ENCODE assay signal across 8 mouse cellular contexts in genomic region chr1:36512089-36512965, GRCm38 (mm10). TPM values are rescaled to one million over a fixed set of nuclear protein-coding genes. Genes with fewer than 3 reads are reported as not detected.
DNase-seq lines count a peak whose midpoint lies in the region; ATAC-seq lines count a peak whose summit lies in the region.

No protein-coding gene starts in this region.

- DNase-seq in left cerebral cortex, adult 18-20 months (ENCODE audit: low spot score in 2 of 2), result peak; percentile 31 to 69
- no peak for DNase-seq in left cerebral cortex, adult 11 months (ENCODE audit: low spot score)
- peak; percentile 60 for DNase-seq in cerebellum, adult 11 months
- peak; percentile 33 for DNase-seq in forelimb bud, embryonic 11.5 days (ENCODE audit: low read depth, low spot score)
- DNase-seq in liver, embryonic 11.5 days (ENCODE audit: low spot score), result peak; percentile 58
- peak; percentile 63 for DNase-seq in neural tube, embryonic 11.5 days (ENCODE audit: low spot score)
- DNase-seq in thymus, adult 18-20 months, result peak; percentile 47 to 49

- H3K36me3 ChIP-seq in liver, embryonic 11.5 days (ENCODE audit: control insufficient read depth, insufficient read depth, low read length), result peaks cover 7% of the 10 kb centered on the region
- H3K36me3 ChIP-seq in neural tube, embryonic 11.5 days (ENCODE audit: control insufficient read depth, insufficient read depth, low read length), result no peaks in the 10 kb centered on the region

- peak overlapping the region; percentile 99 for H3K4me2 ChIP-seq in liver, embryonic 11.5 days
- peak overlapping the region; percentile 87 for H3K4me2 ChIP-seq in neural tube, embryonic 11.5 days (ENCODE audit: low read depth)

- H3K9ac ChIP-seq in liver, embryonic 11.5 days (ENCODE audit: low read depth, low read length), result peak overlapping the region; percentile 93
- H3K9ac ChIP-seq in neural tube, embryonic 11.5 days (ENCODE audit: low read length), result peak overlapping the region; percentile 88

- peak overlapping the region; percentile 88 for H3K4me3 ChIP-seq in liver, embryonic 11.5 days (ENCODE audit: low read depth, low read length)
- peak overlapping the region; percentile 95 for H3K4me3 ChIP-seq in neural tube, embryonic 11.5 days (ENCODE audit: low read depth, low read length)

- no peaks in the 10 kb centered on the region for H3K9me3 ChIP-seq in liver, embryonic 11.5 days (ENCODE audit: control insufficient read depth, low read length)
- no peaks in the 10 kb centered on the region for H3K9me3 ChIP-seq in neural tube, embryonic 11.5 days (ENCODE audit: control insufficient read depth, low read length)

- peak; percentile 18 for ATAC-seq in inflammation-experienced regulatory T-cells, adult 6 months
- peak; percentile 41 for ATAC-seq in liver, embryonic 11.5 days (replicated peaks; ENCODE audit: low FRiP score)
- peak; percentile 68 for ATAC-seq in neural tube, embryonic 11.5 days (ENCODE audit: insufficient read depth, low FRiP score, low TSS enrichment)

- no peaks in the 10 kb centered on the region for H3K27me3 ChIP-seq in liver, embryonic 11.5 days (replicated peaks; ENCODE audit: control insufficient read depth, insufficient read depth, low read length)
- no peaks in the 10 kb centered on the region for H3K27me3 ChIP-seq in neural tube, embryonic 11.5 days (ENCODE audit: control insufficient read depth, insufficient read depth, low read length)

- H3K4me1 ChIP-seq in liver, embryonic 11.5 days (replicated peaks; ENCODE audit: control insufficient read depth, insufficient read depth, low read length), result peaks cover 12% of the 10 kb centered on the region
- 0 out of 2 replicates have a peak, but pooled peaks cover 6% of the 10 kb centered on the region for H3K4me1 ChIP-seq in neural tube, embryonic 11.5 days (ENCODE audit: control insufficient read depth, insufficient read depth, low read length)

- under 1% methylated on average over 118 of the region's 126 CpGs for WGBS in liver, embryonic 11.5 days
- WGBS in neural tube, embryonic 11.5 days, result 0% methylated on average over 61 of the region's 126 CpGs

- peak overlapping the region; percentile 89 for H3K27ac ChIP-seq in liver, embryonic 11.5 days (ENCODE audit: low read depth, low read length)
- H3K27ac ChIP-seq in neural tube, embryonic 11.5 days (ENCODE audit: low read depth, low read length), result peak overlapping the region; percentile 96

RNA-seq across cellular contexts. Expression of gene Cnnm3, which starts 0.7 kb away (rescaled TPM):
- 10 to 100 TPM; 31.7 to 34.6 TPM for total RNA-seq in left cerebral cortex, adult 18-20 months (2021)
- 1 to 10 TPM; 3.1 to 9.2 (median 6.7) TPM for polyA plus RNA-seq in inflammation-experienced regulatory T-cells, adult 6 months (2017; shearing (Covaris generic))
- polyA plus RNA-seq in liver, embryonic 11.5 days (2014; fragmentation: Nextera tagmentation; extraction: Ambion mirVana), result 3.3 and 3.8 TPM in 2 replicates
- polyA plus RNA-seq in neural tube, embryonic 11.5 days (2014; fragmentation: Nextera tagmentation; extraction: Ambion mirVana), result 5.2 and 5.6 TPM in 2 replicates

RNA-seq across cellular contexts. Expression of gene Ankrd23, which starts 24.4 kb away (rescaled TPM):
- 1 to 10 TPM; 5.4 to 5.9 TPM for total RNA-seq in left cerebral cortex, adult 18-20 months (2021)
- polyA plus RNA-seq in inflammation-experienced regulatory T-cells, adult 6 months (2017; shearing (Covaris generic)), result 10 to 100 TPM; 35.1 to 58.4 (median 36.4) TPM
- 11.0 and 13.4 TPM in 2 replicates for polyA plus RNA-seq in liver, embryonic 11.5 days (2014; fragmentation: Nextera tagmentation; extraction: Ambion mirVana)
- 7.1 and 7.2 TPM in 2 replicates for polyA plus RNA-seq in neural tube, embryonic 11.5 days (2014; fragmentation: Nextera tagmentation; extraction: Ambion mirVana)

RNA-seq across cellular contexts. Expression of gene Gm42417, which starts 26.9 kb away (rescaled TPM):
- total RNA-seq in left cerebral cortex, adult 18-20 months (2021), result under 1 TPM in 1 of 2 experiments, not detected in 1; 0.77 TPM
- 1 to 10 TPM in 1 of 3 experiments, not detected in 2; 2.4 TPM for polyA plus RNA-seq in inflammation-experienced regulatory T-cells, adult 6 months (2017; shearing (Covaris generic))
- polyA plus RNA-seq in liver, embryonic 11.5 days (2014; fragmentation: Nextera tagmentation; extraction: Ambion mirVana), result not detected in 2 replicates
- polyA plus RNA-seq in neural tube, embryonic 11.5 days (2014; fragmentation: Nextera tagmentation; extraction: Ambion mirVana), result 0.28 TPM in 1 of 2 replicates, not detected in the other

RNA-seq across cellular contexts. Expression of gene Ankrd39, which starts 34.9 kb away (rescaled TPM):
- total RNA-seq in left cerebral cortex, adult 18-20 months (2021), result 10 to 100 TPM; 11.5 to 11.9 TPM
- polyA plus RNA-seq in inflammation-experienced regulatory T-cells, adult 6 months (2017; shearing (Covaris generic)), result 10 to 100 TPM; 17.5 to 24.1 (median 23.2) TPM
- polyA plus RNA-seq in liver, embryonic 11.5 days (2014; fragmentation: Nextera tagmentation; extraction: Ambion mirVana), result 18.2 and 22.1 TPM in 2 replicates
- polyA plus RNA-seq in neural tube, embryonic 11.5 days (2014; fragmentation: Nextera tagmentation; extraction: Ambion mirVana), result 15.3 and 16.2 TPM in 2 replicates

RNA-seq across cellular contexts. Expression of gene Cnnm4, which starts 40.9 kb away (rescaled TPM):
- 10 to 100 TPM; 12.4 TPM for total RNA-seq in left cerebral cortex, adult 18-20 months (2021)
- 10 to 100 TPM; 11.5 to 13.9 (median 12.1) TPM for polyA plus RNA-seq in inflammation-experienced regulatory T-cells, adult 6 months (2017; shearing (Covaris generic))
- 5.9 and 6.4 TPM in 2 replicates for polyA plus RNA-seq in liver, embryonic 11.5 days (2014; fragmentation: Nextera tagmentation; extraction: Ambion mirVana)
- 12.4 and 14.0 TPM in 2 replicates for polyA plus RNA-seq in neural tube, embryonic 11.5 days (2014; fragmentation: Nextera tagmentation; extraction: Ambion mirVana)

Comparison
In these comparisons a context has a peak if more than half of its experiments do, and no peak if none do; other contexts are left out.
1. ATAC-seq: peak in every context shown above with its lines; median percentile 68 in neural tube, embryonic 11.5 days; 41 in liver, embryonic 11.5 days; 18 in inflammation-experienced regulatory T-cells, adult 6 months.